Mouse (Mus musculus) brown adipose tissue, adult 24 weeks (tissue): ENCODE measurements around the gene Fyb. TPM values are rescaled to one million over a fixed set of nuclear protein-coding genes. Genes with fewer than 3 reads are reported as not detected.

Experiments
- H3K27ac ChIP-seq: fragments of 200-500 bp; replicated peaks from 2 replicates; pipeline ENCODE4 v1.5.1; 2012; ENCODE audit warnings: low read depth, mild to moderate bottlenecking, low read length
- H3K4me1 ChIP-seq: fragments of 200-500 bp; 2 replicates; pipeline ENCODE4 v1.6.1; 2012; ENCODE audit warnings: low read length, mixed read lengths; ENCODE audit not compliant: control insufficient read depth, insufficient read depth, insufficient read length
- H3K4me3 ChIP-seq: fragments of 200-500 bp; 2 replicates; pipeline ENCODE4 v1.5.1; 2012; ENCODE audit warnings: low read depth, mild to moderate bottlenecking, low read length, moderate library complexity; ENCODE audit not compliant: insufficient read depth
- polyA plus RNA-seq: library from polyadenylated mRNA; stranded (reverse); fragments of >200 nt; gene quantifications from 2 replicates; pipeline ENCODE4 v1.2.4, GENCODE M21; 2012; ENCODE audit not compliant: missing spikeins, insufficient read depth, insufficient read length

Gene Fyb
- polyA plus RNA-seq, 1 experiment = 4.6 TPM

- Histone ChIP-seq H3K27ac (no peak overlapping the region), H3K4me3 (no peak overlapping the region), H3K4me1 (no peaks in the 10 kb centered on the region)
Measured at GRCm38 (mm10) chr15:6600314-6600713, 77.7 kb downstream of the Fyb start.

- no peaks in the 10 kb centered on the region for H3K4me1 ChIP-seq
- H3K4me3 ChIP-seq = no peak overlapping the region
- no peak overlapping the region for H3K27ac ChIP-seq
Measured at GRCm38 (mm10) chr15:6601330-6601729, 78.7 kb downstream of the Fyb start.

GRCm38 (mm10) chr15:6602003-6602402, 79.3 kb downstream of the Fyb start:
- Histone ChIP-seq H3K4me1 (no peaks in the 10 kb centered on the region), H3K4me3 (no peak overlapping the region), H3K27ac (no peak overlapping the region)

DNA sequence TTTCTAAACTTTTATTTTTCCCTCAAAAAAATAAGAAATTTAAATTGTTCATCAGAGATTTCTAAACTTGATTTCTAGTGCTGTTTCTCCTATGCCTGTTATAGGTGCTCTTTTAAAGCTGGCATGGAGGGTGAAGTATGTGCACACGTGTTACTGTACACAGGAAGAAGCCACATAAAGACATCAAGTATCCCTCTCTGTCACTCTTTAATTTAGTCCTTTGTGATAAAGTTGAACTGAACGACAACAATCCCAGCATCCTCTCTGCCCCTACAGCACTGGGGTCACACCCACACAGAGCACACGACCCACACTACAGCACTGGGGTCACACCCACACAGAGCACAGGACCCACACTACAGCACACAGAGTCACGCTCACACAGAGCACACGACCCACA, 88.0 kb downstream of the Fyb start:
- no peaks in the 10 kb centered on the region for H3K4me1 ChIP-seq
- no peak overlapping the region for H3K27ac ChIP-seq
- H3K4me3 ChIP-seq = no peak overlapping the region

DNA sequence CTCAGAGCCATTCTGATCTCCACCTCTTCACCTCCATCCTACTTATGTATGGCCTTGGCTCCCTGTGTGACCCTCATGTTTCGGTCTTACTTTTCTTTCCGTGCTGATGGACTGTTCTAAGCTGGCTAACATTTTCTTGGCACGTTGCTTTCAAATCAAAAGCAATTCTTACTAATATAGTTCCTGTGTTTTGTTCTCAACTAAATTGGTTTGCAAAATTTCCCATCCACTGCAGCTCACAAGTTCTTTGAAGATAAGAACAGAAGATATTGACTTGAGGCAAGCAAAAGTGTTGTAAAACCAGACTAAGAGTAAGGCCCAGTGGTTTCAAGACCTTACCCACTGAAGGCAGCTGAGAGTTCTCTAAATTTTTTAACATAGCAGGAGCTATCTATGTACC, 90.2 kb downstream of the Fyb start:
- Histone ChIP-seq H3K27ac (no peak overlapping the region), H3K4me3 (no peak overlapping the region), H3K4me1 (no peaks in the 10 kb centered on the region)

- Histone ChIP-seq H3K4me3 (no peak overlapping the region), H3K4me1 (no peaks in the 10 kb centered on the region), H3K27ac (no peak overlapping the region)
Measured at GRCm38 (mm10) chr15:6616382-6617149, 93.9 kb downstream of the Fyb start.

GRCm38 (mm10) chr15:6619558-6620316, 97.1 kb downstream of the Fyb start:
- Histone ChIP-seq H3K27ac (no peak overlapping the region), H3K4me3 (no peak overlapping the region), H3K4me1 (no peaks in the 10 kb centered on the region)

GRCm38 (mm10) chr15:6622512-6622911, 99.9 kb downstream of the Fyb start:
- H3K4me1 ChIP-seq = 0 out of 2 replicates have a peak, but pooled peaks cover 2% of the 10 kb centered on the region
- no peak overlapping the region for H3K4me3 ChIP-seq
- H3K27ac ChIP-seq = no peak overlapping the region

DNA sequence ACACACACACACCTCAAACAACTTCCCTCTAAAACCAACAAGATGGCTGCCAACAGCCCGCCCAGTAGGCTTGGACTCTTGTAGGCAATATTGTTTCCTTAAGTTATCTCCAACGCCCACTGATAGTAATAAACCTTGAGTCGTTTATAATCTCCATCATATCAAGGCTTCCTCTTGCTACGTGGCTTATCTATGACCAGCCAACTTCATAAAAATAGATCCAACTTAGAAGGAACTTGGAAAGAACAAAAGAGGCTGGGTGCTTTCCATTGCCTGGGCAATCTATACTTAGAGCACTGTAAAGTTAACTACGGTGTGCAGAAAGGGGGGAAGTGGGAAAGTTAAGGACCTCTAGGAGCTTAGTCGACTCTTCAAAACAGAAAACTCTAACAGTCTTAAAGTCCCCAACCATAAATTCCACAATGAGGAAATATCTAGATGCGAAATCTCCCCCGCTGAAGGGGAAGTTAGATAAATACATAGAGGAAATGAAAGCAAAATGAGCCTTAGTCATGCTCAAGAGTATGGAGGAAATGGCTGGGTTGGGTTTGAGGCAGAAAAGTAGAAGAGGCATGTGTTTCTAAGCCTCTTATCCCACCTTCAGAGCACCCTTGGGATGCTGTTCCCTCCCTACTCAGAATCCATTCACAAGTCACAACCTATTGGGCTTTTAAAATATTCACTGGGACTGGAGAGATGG, 101.0 kb downstream of the Fyb start:
- 0 out of 2 replicates have a peak, but pooled peaks cover 2% of the 10 kb centered on the region for H3K4me1 ChIP-seq
- H3K27ac ChIP-seq = no peak overlapping the region; the same call in 1 of the 2 replicates
- no peak overlapping the region for H3K4me3 ChIP-seq

DNA sequence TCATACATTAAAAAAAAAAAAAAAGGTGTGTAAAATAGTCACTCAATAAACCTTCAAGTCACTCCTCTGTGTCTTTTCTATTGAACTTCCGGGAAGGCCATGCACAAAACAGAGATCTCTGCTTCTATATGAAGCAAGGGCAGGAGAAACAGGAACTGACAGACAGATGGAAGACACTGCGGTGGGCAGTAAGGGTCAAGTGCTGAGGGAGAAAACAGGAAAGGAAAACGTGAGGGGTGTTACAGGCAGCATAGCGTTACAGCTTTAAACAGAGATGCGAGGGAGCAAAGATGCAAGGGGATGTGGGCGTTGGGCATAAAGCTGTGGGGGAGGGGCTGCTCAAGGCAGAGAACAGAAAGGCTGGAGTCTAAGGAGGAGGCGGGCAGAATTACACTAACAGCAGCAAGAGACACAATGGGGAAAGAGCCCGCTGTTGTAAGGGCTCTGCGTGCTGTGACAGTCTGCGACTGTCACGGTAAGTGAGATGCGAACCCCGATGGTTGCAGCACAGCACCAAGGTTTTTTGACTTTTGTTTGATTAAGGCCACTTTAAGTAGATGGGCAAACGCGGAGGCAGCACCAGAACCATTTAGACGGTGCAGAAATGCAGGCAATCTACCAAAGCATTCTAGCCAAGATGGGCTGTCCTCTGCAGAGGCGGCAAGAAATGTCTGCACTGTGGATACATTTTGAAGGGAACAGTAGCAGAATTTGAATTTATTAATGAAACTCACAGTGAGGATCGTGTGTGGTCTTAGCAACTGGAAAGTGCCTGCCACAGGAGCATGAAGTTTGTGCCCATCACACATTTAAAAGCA, 101.9 kb downstream of the Fyb start:
- 0 out of 2 replicates have a peak, but pooled peaks cover 2% of the 10 kb centered on the region for H3K4me1 ChIP-seq
- H3K4me3 ChIP-seq = no peak overlapping the region
- no peak overlapping the region for H3K27ac ChIP-seq

- Histone ChIP-seq H3K27ac (peak overlapping the region; percentile 32; the same call in 1 of the 2 replicates), H3K4me3 (no peak overlapping the region)
Measured at GRCm38 (mm10) chr15:6625607-6626033, 103.0 kb downstream of the Fyb start.

GRCm38 (mm10) chr15:6626123-6626522, 103.5 kb downstream of the Fyb start:
- no peak overlapping the region for H3K27ac ChIP-seq

More at GRCm38 (mm10) chr15:6625607-6626033, 103.0 kb downstream of the Fyb start:
- H3K4me1 ChIP-seq = 0 out of 2 replicates have a peak, but pooled peaks cover 2% of the 10 kb centered on the region

GRCm38 (mm10) chr15:6628431-6629077, 105.9 kb downstream of the Fyb start:
- H3K4me3 ChIP-seq = no peak overlapping the region
- H3K4me1 ChIP-seq = 0 out of 2 replicates have a peak, but pooled peaks cover 2% of the 10 kb centered on the region
- H3K27ac ChIP-seq = no peak overlapping the region

More at GRCm38 (mm10) chr15:6626123-6626522, 103.5 kb downstream of the Fyb start:
- no peak overlapping the region for H3K4me3 ChIP-seq
- H3K4me1 ChIP-seq = 0 out of 2 replicates have a peak, but pooled peaks cover 2% of the 10 kb centered on the region

GRCm38 (mm10) chr15:6629174-6629573, 106.5 kb downstream of the Fyb start:
- Histone ChIP-seq H3K27ac (no peak overlapping the region), H3K4me3 (no peak overlapping the region), H3K4me1 (0 out of 2 replicates have a peak, but pooled peaks cover 2% of the 10 kb centered on the region)
